Mouse (Mus musculus) hindbrain, embryonic 15.5 days (tissue): ENCODE measurements at regions not wholly inside any gene's neighbourhood (a gene's known extent, or its start where the extent isn't known, plus 50 kb on each side); places are given as distances from the start of the nearest gene placed in this dataset.

ENCODE experiments used
- ATAC-seq: fragments of 200-750 bp; cut with Nextera tagmentation; 2 replicates; pipeline ENCODE4 v1.8.0; 2017; ENCODE audit warnings: low read depth, moderate number of reproducible peaks, moderate TSS enrichment; ENCODE audit not compliant: low FRiP score
- H3K27ac ChIP-seq: fragments of 300-500 bp; sonication (generic); replicated peaks from 2 replicates; pipeline ENCODE4 v1.5.1; 2015; ENCODE audit warnings: mild to moderate bottlenecking, inconsistent platforms
- H3K27me3 ChIP-seq: fragments of 300-500 bp; sonication (generic); 2 replicates; pipeline ENCODE4 v1.6.1; 2015; ENCODE audit warnings: control low read depth, inconsistent platforms
- H3K36me3 ChIP-seq: fragments of 300-500 bp; sonication (generic); 2 replicates; pipeline ENCODE4 v1.6.1; 2015; ENCODE audit warnings: control low read depth, inconsistent platforms
- H3K4me1 ChIP-seq: fragments of 300-500 bp; sonication (generic); replicated peaks from 2 replicates; pipeline ENCODE4 v1.6.1; 2015; ENCODE audit warnings: control low read depth, inconsistent platforms
- H3K4me2 ChIP-seq: fragments of 300-500 bp; sonication (generic); 2 replicates; pipeline ENCODE4 v1.6.1; 2015; ENCODE audit warnings: moderate library complexity, mild to moderate bottlenecking, inconsistent platforms
- H3K4me3 ChIP-seq: fragments of 300-500 bp; sonication (generic); 2 replicates; pipeline ENCODE4 v1.5.1; 2015; ENCODE audit warnings: mild to moderate bottlenecking, inconsistent platforms
- H3K9ac ChIP-seq: fragments of 300-500 bp; sonication (generic); 2 replicates; pipeline ENCODE4 v1.6.1; 2015; ENCODE audit warnings: inconsistent platforms
- H3K9me3 ChIP-seq: fragments of 300-500 bp; sonication (generic); 2 replicates; pipeline ENCODE4 v1.6.1; 2016; ENCODE audit warnings: control low read depth, inconsistent platforms
- WGBS: fragments of 180-500 bp; shearing (Covaris S2); methylation state at CpG from one replicate; pipeline ENCODE4 v1.1.7; 2015; 5-methylcytosine and 5-hydroxymethylcytosine counted together

DNA sequence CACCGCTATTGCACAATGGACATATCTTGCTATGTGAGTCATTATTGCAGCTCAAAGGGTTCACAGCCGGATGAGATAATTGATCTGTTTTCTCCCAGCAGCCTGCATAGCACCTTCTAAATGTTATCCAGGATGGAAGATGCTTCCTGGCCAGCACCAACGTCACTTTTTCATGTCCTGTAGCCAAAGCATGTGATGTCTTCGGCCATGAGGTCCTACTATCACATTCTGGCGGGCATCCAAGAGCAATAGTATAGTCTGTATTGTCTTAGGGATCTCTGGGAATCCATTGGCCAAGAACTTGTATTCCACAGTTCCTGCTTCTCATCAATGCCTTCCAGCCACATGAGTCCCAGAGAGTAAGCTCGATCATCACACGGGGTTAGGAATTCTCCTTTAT, 70.6 kb downstream of the Npy start:
- 91% methylated on average over 7 of the region's 7 CpGs for WGBS
- Histone ChIP-seq H3K4me2 (no peak overlapping the region), H3K9me3 (no peaks in the 10 kb centered on the region), H3K27me3 (no peaks in the 10 kb centered on the region), H3K9ac (no peak overlapping the region), H3K27ac (no peak overlapping the region), H3K4me1 (no peaks in the 10 kb centered on the region), H3K36me3 (no peaks in the 10 kb centered on the region), H3K4me3 (no peak overlapping the region)
- ATAC-seq: no peak

DNA sequence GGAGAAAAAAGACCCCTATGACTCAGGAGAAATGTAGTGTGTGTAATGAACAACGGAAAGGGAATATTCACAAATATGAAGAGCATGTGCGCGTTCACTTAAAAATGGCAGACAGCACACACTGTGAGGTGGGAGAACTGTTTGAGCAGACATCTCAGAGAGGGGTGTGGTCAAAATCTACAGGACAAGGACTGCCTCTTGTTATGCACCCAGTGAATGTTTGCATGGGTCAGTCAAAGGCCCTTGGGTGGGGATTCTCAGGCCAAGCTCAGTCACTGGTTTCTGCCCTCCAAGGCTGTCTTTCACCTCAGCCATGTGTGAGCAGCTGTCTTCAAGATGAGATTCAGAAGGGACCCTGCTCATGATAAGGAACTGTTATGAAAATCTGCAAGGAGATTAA, 76.6 kb downstream of the Npy start:
- Histone ChIP-seq H3K27me3 (no peaks in the 10 kb centered on the region), H3K27ac (no peak overlapping the region), H3K4me2 (no peak overlapping the region), H3K4me1 (no peaks in the 10 kb centered on the region), H3K9me3 (no peaks in the 10 kb centered on the region), H3K4me3 (no peak overlapping the region), H3K9ac (no peak overlapping the region), H3K36me3 (no peaks in the 10 kb centered on the region)
- WGBS: 93% methylated on average over 3 of the region's 3 CpGs
- no peak for ATAC-seq

DNA sequence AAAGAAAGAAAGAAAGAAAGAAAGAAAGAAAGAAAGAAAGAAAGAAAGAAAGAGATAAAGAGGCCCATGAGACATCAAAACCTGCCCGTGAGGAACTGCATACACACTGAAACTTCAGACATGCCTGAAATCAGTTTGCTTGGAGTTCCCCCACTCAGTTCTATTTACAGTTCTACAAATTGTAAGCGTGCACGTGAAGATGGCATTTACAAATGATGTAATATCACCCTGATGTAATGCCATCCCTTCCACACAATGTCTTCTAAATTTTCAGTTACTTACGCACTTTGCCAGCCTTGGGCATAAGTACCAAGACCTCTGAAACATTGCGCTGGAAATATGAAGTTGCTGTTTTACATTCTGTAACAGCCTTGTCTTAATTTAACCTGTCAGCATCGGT, 79.0 kb downstream of the Npy start:
- Histone ChIP-seq H3K4me1 (no peaks in the 10 kb centered on the region), H3K9me3 (no peaks in the 10 kb centered on the region), H3K9ac (no peak overlapping the region), H3K4me2 (no peak overlapping the region), H3K27me3 (no peaks in the 10 kb centered on the region), H3K27ac (no peak overlapping the region), H3K4me3 (no peak overlapping the region), H3K36me3 (no peaks in the 10 kb centered on the region)
- 88% methylated on average over 6 of the region's 6 CpGs for WGBS
- ATAC-seq: no peak

DNA sequence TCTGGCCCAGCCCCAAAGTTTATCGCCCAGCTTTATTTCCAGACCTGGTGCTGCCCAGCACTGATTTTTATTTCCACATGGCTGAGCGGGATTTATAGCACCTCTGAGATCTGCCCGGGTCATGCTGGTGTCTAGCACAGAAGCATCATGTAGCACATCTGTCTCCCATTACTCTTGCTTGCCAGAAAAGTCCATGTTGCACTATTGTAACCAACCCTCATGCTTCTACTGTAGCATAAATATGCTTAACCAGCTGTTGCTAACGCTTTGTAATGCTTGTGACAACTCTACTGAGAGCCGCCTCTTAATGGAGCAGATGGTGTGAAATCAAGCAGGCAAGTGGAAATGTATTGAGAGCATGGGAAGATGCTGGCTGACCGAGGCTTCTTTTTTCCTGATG, 81.5 kb downstream of the Npy start:
- Histone ChIP-seq H3K9me3 (no peaks in the 10 kb centered on the region), H3K9ac (no peak overlapping the region), H3K27ac (no peak overlapping the region), H3K4me2 (no peak overlapping the region), H3K27me3 (no peaks in the 10 kb centered on the region), H3K4me3 (no peak overlapping the region), H3K4me1 (no peaks in the 10 kb centered on the region), H3K36me3 (no peaks in the 10 kb centered on the region)
- ATAC-seq: peak; percentile 79; the same call in 1 of the 2 replicates
- 35% methylated on average over 6 of the region's 6 CpGs for WGBS

DNA sequence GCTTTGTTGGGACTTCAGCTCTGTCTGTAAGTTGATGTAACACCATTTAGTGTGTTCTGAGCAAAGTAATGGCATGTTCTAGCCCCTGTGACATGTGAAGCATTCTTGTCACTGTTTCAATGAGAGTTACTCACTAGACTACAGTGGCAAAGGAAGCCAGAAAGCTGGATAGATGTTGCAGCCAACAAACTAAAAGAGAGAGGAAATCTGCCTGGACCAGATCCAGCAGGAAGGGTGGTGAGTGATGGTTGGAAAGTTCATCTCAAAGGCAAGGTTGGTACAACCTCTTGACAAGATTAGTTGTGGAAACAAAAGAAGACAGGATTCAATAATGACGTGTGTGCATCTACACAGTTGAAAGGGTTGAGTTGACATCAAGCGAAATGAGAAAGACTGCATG, 83.9 kb downstream of the Npy start:
- 84% methylated on average over 2 of the region's 2 CpGs for WGBS
- Histone ChIP-seq H3K9me3 (no peaks in the 10 kb centered on the region), H3K27ac (no peak overlapping the region), H3K4me2 (no peak overlapping the region), H3K4me3 (no peak overlapping the region), H3K9ac (no peak overlapping the region), H3K4me1 (no peaks in the 10 kb centered on the region), H3K27me3 (no peaks in the 10 kb centered on the region), H3K36me3 (no peaks in the 10 kb centered on the region)
- ATAC-seq: no peak

DNA sequence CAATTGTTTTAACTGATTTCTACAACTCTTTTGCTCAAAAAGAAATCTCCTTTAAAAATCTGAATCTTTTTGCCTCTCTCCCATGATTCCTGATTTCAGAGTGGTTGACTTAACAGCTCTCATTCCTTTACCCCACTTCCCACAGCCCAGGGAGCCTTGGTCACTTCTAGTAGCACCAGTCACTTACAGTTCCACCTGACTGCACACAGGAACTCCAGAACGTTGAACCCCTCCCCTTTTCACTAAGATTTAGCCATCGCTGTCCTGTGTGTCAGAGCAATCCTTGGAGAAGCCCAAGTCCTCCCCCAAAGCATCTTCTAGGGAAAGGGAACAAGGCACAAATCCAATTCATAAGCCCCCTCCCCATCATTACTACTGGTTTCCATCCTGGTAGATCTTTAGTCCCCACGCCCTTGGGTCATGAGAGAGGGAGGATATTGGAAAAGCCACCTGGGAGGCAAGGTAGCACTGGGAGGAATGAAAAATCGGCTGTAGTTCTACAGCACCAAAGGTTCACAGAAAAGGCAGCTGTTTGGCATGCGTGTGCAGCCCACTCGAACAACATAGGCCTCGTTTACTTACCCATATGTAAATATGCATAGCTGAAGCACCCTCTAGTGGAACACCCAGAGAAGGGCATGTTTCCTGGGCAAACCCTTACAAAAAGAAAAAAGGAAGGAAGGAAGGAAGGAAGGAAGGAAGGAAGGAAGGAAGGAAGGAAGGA, 96.7 kb downstream of the Npy start:
- Histone ChIP-seq H3K36me3 (no peaks in the 10 kb centered on the region), H3K9ac (no peak overlapping the region), H3K27ac (no peak overlapping the region), H3K9me3 (no peaks in the 10 kb centered on the region), H3K4me1 (no peaks in the 10 kb centered on the region), H3K4me3 (no peak overlapping the region), H3K4me2 (no peak overlapping the region), H3K27me3 (no peaks in the 10 kb centered on the region)
- WGBS: 33% methylated on average over 7 of the region's 7 CpGs
- ATAC-seq: peak; percentile 69

DNA sequence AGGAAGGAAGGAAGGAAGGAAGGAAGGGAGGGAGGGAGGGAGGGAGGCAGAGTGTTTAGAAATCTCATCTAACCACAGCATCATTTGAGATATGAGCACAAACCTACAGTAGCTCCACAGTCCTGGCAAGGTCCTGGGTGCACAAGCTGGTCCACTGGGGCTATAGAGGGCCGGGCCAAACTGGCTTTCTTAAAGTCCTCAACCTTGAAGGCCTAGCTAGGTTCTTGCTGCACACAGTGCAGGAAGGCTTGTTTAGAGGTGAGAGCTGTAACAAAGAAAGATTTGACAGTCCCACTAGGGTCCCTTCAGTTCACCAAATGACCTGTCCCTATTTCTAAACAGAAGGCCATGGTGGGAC, 97.3 kb downstream of the Npy start:
- H3K4me2 ChIP-seq: no peak overlapping the region
- ATAC-seq: no peak
- no peak overlapping the region for H3K27ac ChIP-seq
- H3K9ac ChIP-seq: no peak overlapping the region
- H3K4me3 ChIP-seq: no peak overlapping the region
- 97% methylated on average over 1 of the region's 1 CpGs for WGBS
- no peaks in the 10 kb centered on the region for H3K9me3 ChIP-seq
- H3K36me3 ChIP-seq: no peaks in the 10 kb centered on the region
- H3K27me3 ChIP-seq: no peaks in the 10 kb centered on the region
- H3K4me1 ChIP-seq: no peaks in the 10 kb centered on the region

DNA sequence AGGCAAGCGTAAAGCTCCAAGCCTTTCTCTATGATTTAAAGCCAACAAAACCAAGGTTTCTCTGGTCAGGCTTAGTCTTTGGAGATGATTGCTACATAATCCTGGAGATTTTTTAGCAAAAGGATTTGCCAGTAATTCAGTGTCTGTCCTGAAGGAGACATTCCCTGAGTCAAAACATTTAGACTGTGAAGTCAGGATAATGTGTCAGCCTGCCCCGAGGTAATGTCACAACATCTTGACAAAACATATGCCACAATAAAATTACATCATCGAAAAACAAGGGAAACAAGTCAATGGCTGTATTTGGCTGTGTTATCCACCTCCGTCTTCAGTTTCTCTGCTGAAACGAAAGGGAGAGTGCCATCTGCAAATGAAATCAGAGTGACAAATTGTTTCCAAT, 101.8 kb downstream of the Npy start:
- Histone ChIP-seq H3K4me3 (no peak overlapping the region), H3K9me3 (no peaks in the 10 kb centered on the region), H3K27me3 (no peaks in the 10 kb centered on the region), H3K9ac (no peak overlapping the region), H3K4me2 (no peak overlapping the region), H3K4me1 (no peaks in the 10 kb centered on the region), H3K27ac (no peak overlapping the region), H3K36me3 (no peaks in the 10 kb centered on the region)
- WGBS: 76% methylated on average over 5 of the region's 5 CpGs
- no peak for ATAC-seq

DNA sequence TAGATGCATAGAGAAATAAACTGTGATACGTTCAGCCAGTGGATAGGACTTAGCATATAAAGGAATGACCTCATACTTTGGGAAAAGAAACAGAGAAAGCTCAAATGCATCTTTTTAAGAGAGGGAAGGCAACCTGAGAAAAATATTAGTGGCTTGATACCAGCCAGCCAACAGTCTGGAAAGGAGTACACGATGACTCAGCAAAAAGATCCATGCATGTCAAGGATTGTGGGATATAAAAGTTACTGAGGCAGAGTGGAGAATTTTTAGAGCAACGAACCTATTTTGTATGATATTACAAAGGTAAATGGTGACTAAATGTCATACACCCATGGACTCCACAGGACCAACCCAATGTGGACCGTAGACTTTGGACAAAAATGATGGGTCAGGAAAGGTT, 105.6 kb downstream of the Npy start:
- ATAC-seq: no peak
- peaks cover 10% of the 10 kb centered on the region for H3K4me1 ChIP-seq
- H3K9ac ChIP-seq: no peak overlapping the region
- H3K4me3 ChIP-seq: no peak overlapping the region
- H3K27me3 ChIP-seq: no peaks in the 10 kb centered on the region
- H3K9me3 ChIP-seq: no peaks in the 10 kb centered on the region
- no peaks in the 10 kb centered on the region for H3K36me3 ChIP-seq
- H3K27ac ChIP-seq: no peak overlapping the region
- no peak overlapping the region for H3K4me2 ChIP-seq
- 75% methylated on average over 4 of the region's 4 CpGs for WGBS

DNA sequence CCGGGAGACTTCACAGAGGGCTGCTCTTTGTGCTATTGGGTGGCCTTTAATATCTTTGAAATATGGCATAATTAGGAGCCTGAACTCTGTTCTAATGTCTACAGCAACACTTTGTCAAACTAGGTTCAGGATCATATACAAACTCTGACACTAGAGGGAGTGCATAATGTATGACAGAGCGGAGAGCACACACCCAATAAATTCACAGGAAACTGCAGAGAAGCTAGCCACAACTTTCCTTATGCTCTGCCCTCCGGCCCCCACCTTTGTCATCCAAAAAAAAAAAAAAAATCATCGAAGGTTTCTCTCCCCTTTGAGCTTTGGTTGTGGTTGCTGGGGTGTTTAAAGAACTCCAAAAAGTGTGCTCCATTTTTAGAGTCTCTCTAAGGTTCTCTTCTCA, 107.6 kb downstream of the Npy start:
- ATAC-seq: no peak
- Histone ChIP-seq H3K9ac (no peak overlapping the region), H3K9me3 (no peaks in the 10 kb centered on the region), H3K36me3 (no peaks in the 10 kb centered on the region), H3K4me3 (no peak overlapping the region), H3K4me1 (peaks cover 10% of the 10 kb centered on the region), H3K27ac (no peak overlapping the region), H3K4me2 (no peak overlapping the region), H3K27me3 (no peaks in the 10 kb centered on the region)
- 35% methylated on average over 4 of the region's 4 CpGs for WGBS

DNA sequence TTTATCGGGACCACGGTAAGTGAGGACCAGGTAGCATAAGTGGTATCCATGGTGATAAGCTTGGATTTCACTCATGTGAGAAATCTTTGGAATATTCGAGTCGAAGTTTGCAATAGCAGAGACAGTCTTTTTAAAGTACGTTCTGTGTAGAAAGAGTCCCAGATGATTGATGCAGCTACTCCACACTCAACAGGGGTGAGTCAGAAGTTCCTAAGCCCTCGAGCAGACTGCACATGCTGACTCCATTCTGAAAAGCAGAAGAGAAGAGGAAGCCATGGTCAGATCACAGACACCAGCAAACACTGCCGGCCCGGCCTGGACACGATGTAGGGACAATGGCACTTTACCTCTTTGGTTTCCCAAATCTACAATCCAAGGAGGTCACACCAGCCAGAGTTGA, 120.6 kb downstream of the Npy start:
- no peak for ATAC-seq
- Histone ChIP-seq H3K9ac (no peak overlapping the region), H3K4me3 (no peak overlapping the region), H3K4me1 (no peaks in the 10 kb centered on the region), H3K4me2 (no peak overlapping the region), H3K27me3 (no peaks in the 10 kb centered on the region), H3K36me3 (no peaks in the 10 kb centered on the region), H3K27ac (no peak overlapping the region), H3K9me3 (no peaks in the 10 kb centered on the region)
- 83% methylated on average over 9 of the region's 9 CpGs for WGBS

DNA sequence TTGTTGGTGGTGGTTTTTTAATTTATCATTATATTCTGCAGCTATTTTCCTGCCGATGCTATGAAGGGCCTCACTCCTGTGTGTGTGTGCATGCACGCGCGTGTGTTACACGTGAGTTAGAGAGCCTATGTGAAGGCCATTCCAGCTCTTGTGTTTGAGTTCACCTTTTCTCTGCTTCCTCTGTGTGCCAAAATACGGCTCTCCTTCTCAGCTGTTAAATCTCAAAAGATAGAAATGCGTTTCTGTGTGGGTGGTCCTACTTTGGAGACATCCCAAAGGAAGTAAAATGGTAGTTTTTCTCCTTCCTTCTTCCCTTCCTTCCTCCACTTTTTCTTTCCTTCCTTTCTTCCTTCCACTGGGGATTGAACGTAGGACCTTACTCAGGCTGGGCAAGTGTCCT, 136.4 kb downstream of the Npy start:
- Histone ChIP-seq H3K36me3 (no peaks in the 10 kb centered on the region), H3K4me3 (no peak overlapping the region), H3K4me1 (no peaks in the 10 kb centered on the region), H3K27me3 (no peaks in the 10 kb centered on the region), H3K9ac (no peak overlapping the region), H3K9me3 (no peaks in the 10 kb centered on the region), H3K4me2 (no peak overlapping the region), H3K27ac (no peak overlapping the region)
- ATAC-seq: no peak
- whole genome bisulfite sequencing: 94% methylated on average over 8 of the region's 8 CpGs

DNA sequence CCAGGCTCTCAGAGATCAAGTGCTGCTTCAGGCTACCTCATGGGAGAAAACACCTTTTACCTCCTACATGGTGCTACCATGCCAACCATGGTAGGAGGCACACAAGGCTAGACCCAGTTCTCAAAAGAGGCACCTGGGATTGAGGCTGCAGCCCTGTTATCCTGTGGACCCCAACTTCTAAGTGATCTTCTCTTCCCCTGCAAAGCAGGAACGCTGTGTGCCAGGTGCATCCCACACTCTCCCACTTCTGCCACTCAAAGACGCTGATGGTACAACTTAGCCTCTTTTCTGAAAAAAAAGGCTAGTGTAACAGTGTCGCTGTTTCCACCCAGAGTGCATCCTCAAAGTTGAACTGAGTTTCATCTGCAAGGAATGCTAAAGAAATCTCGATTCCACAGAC, 138.7 kb downstream of the Npy start:
- no peak overlapping the region for H3K4me3 ChIP-seq
- no peaks in the 10 kb centered on the region for H3K9me3 ChIP-seq
- no peaks in the 10 kb centered on the region for H3K4me1 ChIP-seq
- 89% methylated on average over 4 of the region's 4 CpGs for WGBS
- H3K4me2 ChIP-seq: no peak overlapping the region
- H3K27me3 ChIP-seq: no peaks in the 10 kb centered on the region
- no peak overlapping the region for H3K27ac ChIP-seq
- ATAC-seq: no peak
- no peaks in the 10 kb centered on the region for H3K36me3 ChIP-seq
- H3K9ac ChIP-seq: no peak overlapping the region
